Mouse (Mus musculus) T-helper 2 cell (primary cell): Measurements from ENCODE around the gene Gm44973.

ENCODE experiments used
- in situ Hi-C: fragments of 300-600 bp; cut with MboI, MseI; formaldehyde crosslinking; loops from one replicate; pipeline ENCODE4 v1.15.1; 2025; ENCODE audit warnings: high pct_unique_total_duplicates

Gene Gm44973

DNA sequence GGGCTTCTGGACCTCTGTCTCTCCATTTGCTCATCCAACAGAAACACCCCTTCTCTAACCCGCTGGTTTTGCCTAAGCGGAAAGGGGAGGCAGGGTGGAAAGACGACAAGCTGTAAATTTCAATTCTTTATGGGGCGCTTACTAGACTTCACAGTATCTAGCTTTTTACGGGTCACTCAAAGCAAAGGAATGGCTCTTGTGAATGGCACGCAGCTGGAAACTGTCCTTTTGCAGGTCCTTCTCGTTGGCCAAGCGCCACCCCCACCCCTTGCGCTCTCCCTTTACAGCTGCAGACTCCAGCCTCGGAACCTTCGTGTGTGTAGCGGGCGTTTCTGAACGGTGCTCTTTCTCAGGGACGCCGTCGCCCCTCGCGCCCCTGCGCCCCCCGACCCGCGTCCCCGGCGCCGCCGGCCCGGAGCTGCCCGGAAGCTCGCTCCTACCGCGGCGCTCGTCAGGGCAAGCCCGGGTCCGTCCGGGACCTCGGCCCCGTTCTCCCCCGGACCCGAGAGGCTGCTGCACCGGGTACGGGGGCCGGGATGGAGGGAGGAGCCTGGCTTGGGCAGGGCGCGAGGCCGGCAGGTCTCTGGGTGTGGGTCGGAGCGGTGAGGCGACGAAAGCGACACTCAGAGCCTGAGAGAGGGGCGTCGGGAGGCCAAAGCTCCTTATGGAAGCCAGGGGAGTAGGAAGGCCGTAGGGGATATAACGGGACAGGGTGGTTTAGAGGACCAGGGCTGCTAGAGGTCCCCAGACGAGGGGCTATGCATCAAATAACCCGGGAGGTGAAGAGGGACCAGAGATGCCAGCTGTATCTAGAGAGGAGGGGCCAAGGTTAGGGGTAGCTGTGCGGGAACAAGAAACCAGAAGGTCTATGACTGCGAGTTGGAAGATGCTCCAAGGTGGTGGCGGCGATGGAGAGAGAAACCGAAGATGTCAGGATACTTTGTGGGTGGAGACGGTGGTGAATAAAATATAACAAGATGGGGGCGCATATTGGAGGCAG is 36.2 kb downstream of the Gm44973 start, which contains the start of gene Zfp580:
Zfp580 (plus strand) TSS at position 346 of the 1,000 bp plus-strand sequence.
- in situ Hi-C loops, result loop anchor here (5.0 to 25.0 kb wide), 6 partner anchors 34 to 1364 kb away; partner anchors contain the start of genes Gm44973, Leng8, Mboat7 and Tmc4

DNA sequence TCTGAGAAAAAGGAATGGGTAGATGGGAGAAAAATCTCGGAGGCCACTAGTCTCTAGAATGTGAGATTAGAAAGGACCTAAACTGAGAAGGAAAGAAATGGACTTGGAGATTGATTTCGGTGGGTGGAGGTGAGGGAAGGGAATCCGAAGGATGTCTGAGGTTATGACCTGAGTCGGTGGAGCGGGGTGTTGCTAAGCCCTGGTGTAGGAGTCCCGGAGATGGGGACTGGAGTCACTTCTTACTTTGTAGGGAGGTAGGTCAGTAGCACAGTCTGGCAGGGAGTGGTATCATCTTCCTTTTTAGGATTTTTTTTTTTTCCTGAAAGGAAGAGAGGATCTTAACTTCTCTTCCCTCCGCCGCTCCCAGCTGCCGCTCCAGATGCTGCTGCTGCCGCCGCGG is 37.1 kb downstream of the Gm44973 start:
- in situ Hi-C loops, result loop anchor here (5.0 to 25.0 kb wide), 6 partner anchors 35 to 1365 kb away; partner anchors contain the start of genes Gm44973, Leng8, Mboat7 and Tmc4

DNA sequence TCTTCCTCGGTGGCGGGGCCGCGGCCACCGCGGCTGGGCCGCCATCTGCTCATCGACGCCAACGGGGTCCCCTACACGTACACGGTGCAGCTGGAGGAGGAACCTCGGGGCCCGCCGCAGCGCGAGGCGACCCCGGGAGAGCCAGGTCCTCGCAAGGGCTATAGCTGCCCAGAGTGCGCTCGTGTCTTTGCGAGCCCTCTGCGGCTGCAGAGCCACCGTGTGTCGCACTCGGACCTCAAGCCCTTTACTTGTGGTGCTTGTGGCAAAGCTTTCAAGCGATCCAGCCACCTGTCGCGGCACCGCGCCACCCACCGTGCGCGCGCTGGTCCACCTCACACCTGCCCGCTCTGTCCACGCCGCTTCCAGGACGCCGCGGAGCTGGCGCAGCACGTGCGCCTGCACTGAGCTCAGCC is 37.6 kb downstream of the Gm44973 start:
- in situ Hi-C loops, result loop anchor here (5.0 to 25.0 kb wide), 6 partner anchors 36 to 1366 kb away; partner anchors contain the start of genes Gm44973, Leng8, Mboat7 and Tmc4

DNA sequence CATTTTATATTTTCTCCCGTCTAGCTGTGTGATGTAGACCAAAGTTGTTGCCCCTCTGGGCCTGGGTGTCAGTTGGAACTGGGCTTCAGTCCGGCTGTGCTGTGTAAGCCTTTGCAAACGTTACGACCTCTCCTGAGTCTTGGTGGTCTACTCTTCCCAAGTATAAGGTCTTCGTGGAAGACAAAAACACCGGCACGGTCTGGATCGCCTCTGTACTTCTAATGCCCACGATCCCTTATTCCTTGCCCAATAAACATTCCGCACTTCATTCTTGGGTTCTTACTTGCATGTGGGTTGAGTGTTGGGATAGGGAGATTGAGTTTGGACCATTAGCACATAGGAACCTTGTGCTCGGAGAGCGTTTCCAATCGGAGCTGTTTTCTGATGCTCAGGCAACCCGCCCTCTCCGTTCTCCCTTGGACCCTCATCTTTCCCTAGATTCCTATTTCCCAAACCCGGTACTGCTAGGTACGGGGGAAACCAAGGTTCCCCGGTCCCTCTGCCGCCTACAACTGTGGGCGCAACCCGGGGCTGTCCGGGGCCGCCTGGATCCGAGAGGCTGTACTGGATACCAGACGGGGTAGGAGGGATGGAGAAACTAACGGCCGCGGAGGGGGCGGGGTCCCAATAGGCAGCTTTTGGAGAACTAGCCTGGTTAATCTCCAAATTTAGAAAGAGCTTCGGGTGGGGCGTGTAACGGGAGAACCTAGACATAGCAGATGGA is 38.3 kb downstream of the Gm44973 start:
- in situ Hi-C loops, result loop anchor here (5.0 to 25.0 kb wide), 6 partner anchors 36 to 1366 kb away; partner anchors contain the start of genes Gm44973, Leng8, Mboat7 and Tmc4

DNA sequence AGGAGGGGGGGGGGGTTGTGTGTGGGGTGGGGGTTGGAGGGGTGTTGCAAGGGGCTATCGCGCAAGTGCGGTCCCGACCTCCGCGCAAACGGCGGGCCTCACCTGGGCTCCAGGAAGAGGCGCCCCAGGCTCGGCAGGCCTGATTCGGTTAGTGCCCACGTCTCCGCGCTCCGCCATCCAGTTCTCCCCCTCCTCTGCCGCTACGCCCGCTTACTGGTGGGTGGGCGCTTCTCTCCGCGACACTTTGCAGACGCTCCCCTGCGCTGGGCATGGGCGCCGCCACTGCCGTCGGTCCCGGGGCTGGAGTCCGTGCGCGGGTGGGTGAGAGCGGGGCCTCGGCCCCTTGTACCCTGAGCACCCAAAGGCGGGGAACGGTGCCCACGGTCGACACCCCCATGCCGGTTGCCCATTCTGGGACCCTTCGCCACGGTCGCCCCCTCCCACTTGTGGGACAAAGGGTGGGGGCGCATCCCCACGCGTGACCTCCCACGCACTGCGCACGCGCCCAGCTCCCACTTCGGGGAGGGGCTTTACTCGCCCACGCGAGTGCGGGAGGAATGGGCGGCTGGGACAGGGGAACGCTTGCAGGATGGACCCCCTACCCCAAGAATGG is 41.5 kb downstream of the Gm44973 start:
- in situ Hi-C loops, result loop anchor here (10.0 to 25.0 kb wide), 4 partner anchors 242 to 1369 kb away; partner anchors contain the start of genes Leng8, Mboat7, Tmc4 and Tsen34

DNA sequence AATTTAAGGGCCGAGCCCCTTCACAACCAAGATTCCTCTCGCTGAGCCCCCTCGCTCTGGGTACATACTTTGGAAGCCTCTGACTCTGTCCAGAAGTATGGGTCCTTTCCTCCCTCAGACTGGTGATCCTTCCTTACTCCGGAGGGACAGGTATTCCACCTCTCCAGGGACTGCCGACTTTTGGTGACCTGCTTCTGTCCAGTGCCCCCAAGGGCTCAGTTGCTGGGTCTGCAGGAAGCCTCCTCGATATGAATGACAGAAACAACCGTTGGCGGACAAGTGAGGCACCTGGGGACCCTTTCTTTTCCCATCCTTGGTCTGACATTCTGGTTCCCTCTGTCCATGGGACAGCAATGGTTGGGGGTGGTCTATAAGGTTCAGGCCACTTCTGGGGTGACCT is 42.1 kb downstream of the Gm44973 start:
- in situ Hi-C loops, result loop anchor here (10.0 to 25.0 kb wide), 4 partner anchors 243 to 1370 kb away; partner anchors contain the start of genes Leng8, Mboat7, Tmc4 and Tsen34

DNA sequence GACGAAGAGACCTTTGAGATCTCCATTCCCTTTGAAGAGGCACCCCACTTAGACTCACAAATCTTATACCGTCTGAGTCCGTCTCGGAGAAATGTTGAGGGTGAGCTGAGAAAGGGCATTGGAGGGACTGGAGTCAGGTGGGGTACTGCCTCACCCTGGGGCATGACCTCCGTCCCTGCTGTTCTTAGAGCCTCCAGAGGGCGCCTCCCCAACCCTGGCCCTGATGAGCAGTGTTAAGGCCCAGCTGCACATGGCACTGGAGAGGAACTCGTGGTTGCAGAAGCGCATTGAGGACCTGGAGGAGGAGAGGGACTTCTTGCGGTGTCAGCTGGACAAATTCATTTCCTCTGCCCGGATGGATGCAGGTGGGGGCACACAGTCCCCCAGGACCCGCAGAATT is 42.5 kb downstream of the Gm44973 start:
- in situ Hi-C loops, result loop anchor here (10.0 to 25.0 kb wide), 4 partner anchors 243 to 1371 kb away; partner anchors contain the start of genes Leng8, Mboat7, Tmc4 and Tsen34

DNA sequence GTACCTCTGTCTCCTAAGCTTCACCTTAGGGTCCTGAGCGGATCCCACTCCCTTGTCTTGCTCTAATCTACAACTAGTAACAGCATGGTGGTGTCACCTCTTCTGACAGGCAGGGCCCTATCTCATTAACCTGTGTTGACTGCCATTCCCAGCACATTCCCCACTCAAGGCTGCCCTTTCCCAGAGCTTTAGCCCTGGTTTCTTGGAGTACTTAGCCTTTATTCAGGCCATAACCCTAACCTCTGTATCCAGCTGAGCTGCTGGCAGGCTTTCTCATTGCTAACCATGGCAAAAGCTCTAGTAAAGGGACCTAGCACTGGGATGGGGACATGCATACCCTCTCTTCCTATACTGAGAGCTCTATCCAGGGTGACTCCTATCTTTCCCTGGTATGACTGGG is 43.3 kb downstream of the Gm44973 start:
- in situ Hi-C loops, result loop anchor here (10.0 to 25.0 kb wide), 4 partner anchors 244 to 1371 kb away; partner anchors contain the start of genes Leng8, Mboat7, Tmc4 and Tsen34

DNA sequence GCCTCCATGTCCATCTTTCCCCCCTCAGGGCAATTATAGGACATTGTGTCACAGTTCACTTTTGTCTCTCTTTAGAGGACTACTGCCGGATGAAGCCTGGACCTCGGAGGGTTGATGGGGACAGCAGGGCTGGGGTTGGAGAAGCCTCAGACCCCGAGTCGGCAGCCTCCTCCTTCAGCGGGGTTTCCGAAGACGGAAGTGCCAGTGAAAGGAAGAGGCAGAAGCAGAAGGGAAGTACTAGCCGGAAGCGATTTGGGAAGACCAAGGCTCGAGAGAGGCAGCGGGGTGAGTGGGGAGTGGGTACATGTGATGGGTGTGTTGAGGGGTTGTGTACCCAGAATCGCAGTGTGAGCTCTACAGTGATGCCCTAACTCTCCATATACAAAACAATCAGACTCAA is 44.1 kb downstream of the Gm44973 start:
- in situ Hi-C loops, result loop anchor here (10.0 to 25.0 kb wide), 4 partner anchors 245 to 1372 kb away; partner anchors contain the start of genes Leng8, Mboat7, Tmc4 and Tsen34

DNA sequence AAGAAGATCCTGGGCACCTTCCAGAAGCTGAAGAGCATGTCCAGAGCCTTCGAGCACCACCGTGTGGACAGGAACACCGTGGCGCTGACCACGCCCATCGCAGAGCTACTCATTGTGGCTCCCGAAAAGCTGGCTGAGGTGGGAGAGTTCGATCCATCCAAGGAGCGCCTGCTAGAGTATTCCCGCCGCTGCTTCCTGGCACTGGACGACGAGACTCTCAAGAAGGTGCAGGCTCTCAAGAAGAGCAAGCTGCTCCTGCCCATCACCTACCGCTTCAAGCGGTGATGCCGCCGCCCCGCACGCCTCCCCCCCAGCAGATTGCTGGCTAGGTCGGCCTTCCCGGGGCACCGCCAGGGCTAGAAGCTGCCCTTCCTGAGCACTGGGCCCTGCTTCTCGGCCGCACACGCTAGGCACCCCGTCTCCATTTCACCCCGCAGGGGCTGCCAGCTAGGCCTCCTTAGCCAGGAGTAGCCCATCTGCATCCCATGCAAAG is 45.0 kb downstream of the Gm44973 start:
- in situ Hi-C loops, result loop anchor here (25.0 kb wide), 3 partner anchors 923 to 1373 kb away; partner anchors contain the start of genes Leng8, Mboat7, Tmc4 and Tsen34

DNA sequence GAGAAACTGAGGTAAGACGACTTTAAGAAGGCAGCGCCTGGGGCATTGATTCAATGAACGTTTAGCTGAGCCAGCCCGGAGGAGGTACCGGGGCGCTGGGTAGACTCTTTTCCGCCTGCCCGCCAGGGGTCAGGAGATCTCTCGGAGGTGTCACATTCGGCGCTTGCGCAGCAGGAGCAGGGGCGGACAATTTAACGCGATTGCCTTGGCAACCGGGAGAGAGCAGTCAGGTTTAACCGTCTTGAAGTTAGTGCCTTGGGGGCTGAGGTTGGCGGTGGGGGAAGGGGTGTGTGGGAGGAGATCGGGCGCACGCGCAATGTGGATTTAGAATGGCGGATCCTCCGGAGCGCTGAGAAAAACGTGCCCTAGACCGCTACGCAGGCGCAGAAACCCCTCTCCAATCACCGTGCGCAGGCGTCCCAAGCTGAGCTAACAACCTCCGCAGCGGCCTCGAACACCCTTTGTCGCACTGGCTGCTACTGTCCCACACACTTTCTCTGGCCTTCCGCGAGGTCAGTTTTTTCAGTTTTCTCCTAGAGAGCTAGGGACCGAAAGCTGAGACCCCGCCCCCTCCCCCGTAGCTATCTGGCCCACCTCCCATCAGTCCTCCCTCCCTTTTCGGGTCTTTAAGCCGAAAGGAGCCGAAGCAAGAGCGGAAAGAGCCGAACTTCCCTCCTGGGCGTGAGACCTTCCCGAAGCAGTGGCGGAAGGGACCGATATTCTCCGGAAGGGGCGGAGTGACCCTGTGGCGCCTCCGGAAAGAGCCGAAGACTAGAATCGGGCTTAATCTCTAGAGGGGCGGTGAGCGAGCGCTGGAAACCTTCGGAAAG is 45.9 kb downstream of the Gm44973 start:
- in situ Hi-C loops, result loop anchor here (25.0 kb wide), 3 partner anchors 924 to 1374 kb away; partner anchors contain the start of genes Leng8, Mboat7, Tmc4 and Tsen34

DNA sequence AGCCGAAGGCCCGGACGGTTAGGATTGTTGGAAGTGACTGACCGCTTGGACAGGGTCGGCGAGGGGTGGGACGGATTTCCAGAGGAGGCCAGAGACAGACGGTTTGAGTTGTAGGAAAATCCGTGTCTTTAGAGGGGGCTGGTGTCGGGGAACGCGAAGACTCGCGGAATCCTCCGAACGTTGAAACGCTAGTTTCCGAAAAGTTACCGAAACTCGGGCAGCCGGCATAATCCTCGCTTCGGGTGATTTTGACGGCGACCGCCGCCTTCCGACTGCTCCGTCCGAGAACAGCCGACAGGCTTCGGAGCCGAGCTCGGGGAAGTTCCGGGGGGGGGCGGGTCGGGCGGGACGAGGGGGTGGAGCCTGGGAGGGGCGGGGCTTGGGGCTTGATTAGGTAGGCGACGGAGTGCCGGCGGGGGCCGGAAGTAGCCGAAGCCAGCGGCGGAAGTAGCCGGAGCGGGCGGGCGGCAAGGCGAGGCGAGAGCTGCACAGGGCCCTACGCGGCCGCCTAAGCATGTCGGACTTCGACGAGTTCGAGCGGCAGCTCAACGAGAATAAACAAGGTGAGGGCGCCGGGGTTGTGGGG is 46.6 kb downstream of the Gm44973 start, which contains the start of gene U2af2:
U2af2 (plus strand) TSS at position 370 of the 586 bp plus-strand sequence.
- in situ Hi-C loops, result loop anchor here (25.0 kb wide), 3 partner anchors 925 to 1375 kb away; partner anchors contain the start of genes Leng8, Mboat7, Tmc4 and Tsen34

DNA sequence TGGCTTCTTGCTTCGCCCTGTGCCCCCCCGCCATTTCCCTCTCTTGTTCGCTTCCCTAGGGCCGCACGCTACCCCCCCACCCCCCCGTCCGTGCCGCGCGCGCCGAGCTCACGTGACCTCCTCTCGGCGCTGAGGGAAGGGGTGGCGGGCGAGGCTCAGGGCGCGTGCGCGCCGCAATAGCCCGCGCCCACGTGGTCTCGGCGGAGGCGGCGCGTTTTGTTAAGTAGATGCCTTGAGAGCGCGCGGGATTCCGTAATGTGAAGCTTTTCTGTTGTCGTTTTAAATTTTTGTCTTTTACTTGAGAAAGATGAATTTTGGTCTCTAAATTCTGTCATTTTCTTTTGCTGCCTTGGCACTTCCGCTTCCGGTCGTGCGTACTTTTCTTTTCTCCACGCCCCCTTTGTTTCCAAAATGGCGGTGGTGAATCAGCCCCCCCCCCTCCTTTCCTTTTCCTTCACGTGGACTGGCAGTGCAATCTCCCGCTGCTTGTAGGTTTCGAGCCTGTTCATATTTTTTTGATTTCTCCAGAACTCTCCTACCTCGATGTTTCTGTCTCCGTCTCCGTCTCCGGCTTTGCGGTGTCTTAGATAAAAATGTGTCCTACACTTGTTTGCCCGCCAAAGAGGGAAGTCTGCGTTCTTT is 47.2 kb downstream of the Gm44973 start:
- in situ Hi-C loops, result loop anchor here (25.0 kb wide), 3 partner anchors 925 to 1375 kb away; partner anchors contain the start of genes Leng8, Mboat7, Tmc4 and Tsen34

DNA sequence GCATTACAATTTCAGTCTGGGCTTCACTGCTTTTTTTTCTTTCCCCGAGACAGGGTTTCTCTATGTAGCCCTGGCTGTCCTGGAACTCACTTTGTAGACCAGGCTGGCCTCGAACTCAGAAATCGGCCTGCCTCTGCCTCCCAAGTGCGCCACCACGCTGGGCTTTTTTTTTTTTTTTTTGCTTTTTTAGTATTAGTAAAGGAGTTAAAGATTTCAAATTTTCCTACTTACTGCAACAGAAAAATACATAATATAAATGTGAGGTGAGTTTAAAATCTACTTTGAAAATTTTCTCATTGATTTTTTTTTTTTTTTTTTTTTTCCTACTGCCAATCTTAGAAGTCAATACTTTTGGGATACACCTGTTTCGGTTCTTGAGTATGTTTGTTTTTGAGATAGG is 49.6 kb downstream of the Gm44973 start:
- in situ Hi-C loops, result loop anchor here (25.0 kb wide), 3 partner anchors 928 to 1378 kb away; partner anchors contain the start of genes Leng8, Mboat7, Tmc4 and Tsen34

DNA sequence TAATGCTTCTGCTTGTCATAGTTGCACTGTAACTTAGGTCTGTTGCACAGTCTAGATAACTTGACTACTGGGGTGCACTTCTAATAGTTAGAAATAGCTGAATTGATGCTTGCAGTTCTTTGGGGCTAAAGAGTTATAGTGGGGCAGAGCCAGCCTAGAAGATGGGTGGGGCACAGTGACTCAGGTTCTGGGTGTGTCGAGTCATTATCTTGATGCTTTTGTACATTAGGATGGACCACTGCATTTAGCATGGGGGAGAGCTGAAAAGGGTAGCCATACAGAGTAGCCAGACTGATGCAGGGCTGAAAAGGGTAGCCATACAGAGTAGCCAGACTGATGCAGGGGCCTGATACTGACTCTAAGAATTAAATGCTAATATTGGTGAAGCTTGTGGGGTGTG is 58.3 kb downstream of the Gm44973 start:
- in situ Hi-C loops, result loop anchor here (25.0 kb wide), 3 partner anchors 936 to 1386 kb away; partner anchors contain the start of genes Leng8, Mboat7, Tmc4 and Tsen34

DNA sequence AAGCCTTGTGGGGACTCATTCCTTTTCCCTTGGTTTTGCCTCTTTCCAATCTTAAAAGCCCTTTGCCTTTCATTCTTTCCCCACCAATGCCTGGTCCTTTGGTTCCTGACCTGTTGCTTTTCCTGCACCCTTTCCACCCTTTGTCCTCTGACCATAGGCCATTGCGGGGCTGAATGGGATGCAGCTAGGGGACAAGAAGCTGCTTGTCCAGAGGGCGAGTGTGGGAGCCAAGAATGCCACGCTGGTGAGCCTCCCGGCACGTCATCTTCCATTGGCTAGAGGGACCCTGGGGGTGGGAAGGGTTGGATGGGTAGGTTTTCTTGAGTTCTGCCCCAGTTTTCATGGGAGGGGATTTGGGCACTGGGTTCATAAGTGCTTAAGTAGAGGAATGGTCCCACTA is 59.7 kb downstream of the Gm44973 start:
- in situ Hi-C loops, result loop anchor here (25.0 kb wide), 4 partner anchors 938 to 1388 kb away; partner anchors contain the start of genes Leng8, Mboat7, Smim17 and Tmc4

DNA sequence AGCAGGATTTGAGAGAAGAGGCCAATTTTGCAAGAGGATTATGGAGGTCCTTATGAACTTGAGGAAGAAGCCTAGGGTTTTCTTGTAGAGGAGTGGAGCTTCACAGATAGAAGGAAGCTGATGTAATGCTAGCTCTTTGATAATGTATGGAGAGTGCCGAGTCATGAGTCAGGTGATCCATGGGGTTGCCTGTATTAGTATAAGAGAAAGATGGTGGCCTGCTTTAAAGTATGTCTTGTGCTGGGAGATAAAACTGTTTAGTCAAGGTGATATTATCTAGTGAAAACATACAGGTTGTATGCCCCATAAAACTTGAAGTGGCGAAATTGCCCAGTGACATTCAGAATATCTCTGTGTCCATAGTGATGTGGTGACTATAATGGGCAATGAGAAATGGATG is 61.6 kb downstream of the Gm44973 start:
- in situ Hi-C loops, result loop anchor here (25.0 kb wide), 1 partner anchor 1310 kb away; the partner anchor contains the start of genes Smim17 and Zfp28
